Mouse (Mus musculus) forebrain, embryonic 10.5 days (tissue): ENCODE measurements around the gene Frem3. TPM values are rescaled to one million over a fixed set of nuclear protein-coding genes. Genes with fewer than 3 reads are reported as not detected.
A peak's percentile ranks its signal among the peaks of the same experiment; 100 is the strongest.
"Not testable (repeated sequence)": the region's sequence is repeated elsewhere in the genome, so short reads cannot be mapped to it uniquely, and the experiment has no call there.

Experiments used
- DNase-seq: peaks from one replicate; pipeline ENCODE4 v3.0.0-alpha.2; 2017; ENCODE audit warnings: low spot score; ENCODE audit errors: extremely low spot score
- H3K27ac ChIP-seq: fragments of 300-500 bp; sonication (generic); 2 replicates; pipeline ENCODE4 v1.5.1; 2016; ENCODE audit warnings: mild to moderate bottlenecking
- H3K27me3 ChIP-seq: fragments of 300-500 bp; sonication (generic); 2 replicates; pipeline ENCODE4 v1.6.1; 2016; ENCODE audit warnings: mild to moderate bottlenecking; ENCODE audit not compliant: poor library complexity, severe bottlenecking
- H3K36me3 ChIP-seq: fragments of 300-500 bp; sonication (generic); replicated peaks from 2 replicates; pipeline ENCODE4 v1.6.1; 2016; ENCODE audit warnings: mild to moderate bottlenecking, moderate library complexity
- H3K4me1 ChIP-seq: fragments of 300-500 bp; sonication (generic); 2 replicates; pipeline ENCODE4 v1.6.1; 2016
- H3K4me3 ChIP-seq: fragments of 300-500 bp; sonication (generic); 2 replicates; pipeline ENCODE4 v1.5.1; 2016; ENCODE audit warnings: mild to moderate bottlenecking, moderate library complexity
- H3K9me3 ChIP-seq: fragments of 300-500 bp; sonication (generic); 2 replicates; pipeline ENCODE4 v1.6.1; 2016; ENCODE audit warnings: mild to moderate bottlenecking, moderate library complexity
- WGBS: fragments of 180-500 bp; shearing (Covaris S2); methylation state at CpG from one replicate; pipeline ENCODE4 v1.1.7; 2016; 5-methylcytosine and 5-hydroxymethylcytosine counted together
- polyA plus RNA-seq: library from polyadenylated mRNA; unstranded; fragments of >200 nt; fragmentation: Nextera tagmentation; extraction: Ambion mirVana; gene quantifications from 2 replicates; pipeline ENCODE4 v1.2.1, GENCODE M21; 2016

The Frem3 gene
- polyA plus RNA-seq, 1 experiment from 2014 or later: not detected

DNA sequence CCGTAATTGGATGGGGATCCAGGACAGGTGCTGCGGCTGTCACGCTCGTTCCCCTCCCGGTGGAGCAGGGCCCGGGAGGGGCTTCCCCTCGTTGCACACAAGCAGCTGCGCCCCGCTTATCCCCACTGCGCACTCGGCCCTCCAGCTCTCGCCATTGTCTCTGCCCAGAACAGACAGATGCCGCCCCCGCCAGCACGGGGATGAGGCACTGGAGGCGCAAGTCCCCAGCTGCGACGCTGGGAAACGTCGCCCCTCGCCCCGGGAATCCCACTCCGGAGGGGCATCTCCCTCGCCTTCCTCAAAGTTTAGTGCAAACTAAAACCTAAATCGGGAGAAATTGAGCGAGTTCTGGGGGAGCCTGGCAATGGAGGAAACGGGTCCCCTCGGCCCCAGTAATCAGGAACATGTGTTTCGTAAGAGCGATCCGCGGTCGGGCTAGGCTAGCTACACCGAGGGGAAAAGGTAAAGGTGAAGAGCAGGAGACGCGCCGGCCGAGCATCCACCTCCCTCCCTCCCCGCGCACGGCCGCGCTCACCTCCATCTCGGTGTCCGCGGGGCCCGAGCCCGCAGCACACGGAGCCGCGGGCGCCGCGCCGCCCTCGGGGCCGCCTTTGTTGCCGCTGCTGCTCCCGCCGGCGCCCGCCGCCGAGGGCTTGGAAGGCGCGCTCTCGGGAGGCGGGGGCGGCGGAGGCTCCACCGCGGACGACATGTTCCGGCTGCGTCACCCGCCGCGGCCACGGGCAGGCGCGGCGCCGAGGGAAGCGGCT, 127.7 kb downstream of the Frem3 start:
- peak; percentile 71 for DNase-seq
- Histone ChIP-seq H3K27ac (peak overlapping the region; percentile 98), H3K36me3 (peaks cover 28% of the 10 kb centered on the region), H3K4me3 (peak overlapping the region; percentile 84), H3K9me3 (no peaks in the 10 kb centered on the region), H3K4me1 (peaks cover 17% of the 10 kb centered on the region), H3K27me3 (no peaks in the 10 kb centered on the region)
- WGBS: under 1% methylated on average over 83 of the region's 84 CpGs

DNA sequence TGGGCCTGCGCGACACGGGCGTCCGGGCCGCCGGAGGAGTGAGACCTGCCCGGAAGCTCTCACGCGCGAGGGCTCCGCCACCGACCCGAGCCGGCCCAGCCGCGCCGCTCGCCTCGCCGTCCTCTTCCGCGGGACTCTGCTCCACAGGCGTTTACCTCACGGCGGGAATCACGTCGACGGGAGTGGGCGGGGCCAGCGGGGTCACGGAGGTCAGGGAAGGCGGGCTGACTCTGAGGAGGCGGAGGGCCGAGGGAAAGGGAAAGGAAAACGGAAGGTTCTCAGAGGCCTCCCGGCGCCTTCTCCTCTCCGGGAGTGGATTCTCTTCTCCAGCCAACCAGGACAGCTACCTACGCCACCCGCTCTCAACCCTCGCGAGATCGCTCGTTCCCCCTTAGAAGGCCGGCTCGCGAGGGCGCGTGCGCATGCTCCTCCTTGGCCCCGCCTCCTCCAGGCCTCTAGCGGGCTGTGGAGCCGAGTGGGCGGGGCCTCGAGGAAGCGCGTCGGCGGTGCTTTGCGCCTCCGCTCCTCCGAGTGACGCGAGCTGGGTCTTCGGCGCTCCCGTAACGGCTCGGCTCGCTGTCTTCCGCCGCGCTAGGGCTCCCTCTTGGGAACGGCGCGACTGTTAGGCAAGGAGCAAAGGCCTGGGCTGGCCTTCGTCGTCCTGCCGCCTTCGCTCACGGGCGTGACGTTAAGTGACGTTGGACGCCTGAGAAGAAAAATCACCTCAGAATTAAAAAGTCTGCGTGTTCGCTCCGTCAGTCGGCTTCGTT, 128.5 kb downstream of the Frem3 start, which contains the start of gene Smarca5:
Smarca5 (minus strand) TSS at position 343 of the 770 bp plus-strand sequence.
- DNase-seq: peak; percentile 88
- not testable (repeated sequence) for H3K27me3 ChIP-seq, H3K9me3 ChIP-seq
- peaks cover 21% of the 10 kb centered on the region for H3K36me3 ChIP-seq
- H3K27ac ChIP-seq: peak within 1 kb of the TSS; percentile 98
- peak within 1 kb of the TSS; percentile 84 for H3K4me3 ChIP-seq
- under 1% methylated on average over 88 of the region's 91 CpGs for WGBS
- H3K4me1 ChIP-seq: peaks cover 17% of the 10 kb centered on the region

DNA sequence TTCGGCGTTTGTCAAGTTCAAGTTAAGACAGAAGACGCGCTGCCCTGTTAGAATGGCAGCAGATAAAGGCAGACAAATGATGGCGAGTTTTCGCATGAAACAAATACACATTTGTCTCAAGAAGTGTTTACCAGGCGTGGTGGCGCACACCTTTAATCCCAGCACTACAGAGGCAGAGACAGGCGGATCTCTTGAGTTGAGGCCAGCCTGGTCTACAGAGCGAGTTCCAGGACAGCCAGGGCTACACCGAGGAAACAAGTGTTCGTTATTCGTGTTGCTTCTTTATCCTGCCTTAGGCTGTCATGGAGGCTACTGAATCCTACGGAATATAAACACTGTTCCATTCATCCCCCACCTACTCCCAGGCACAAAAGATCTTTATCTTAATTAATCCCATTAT, 129.1 kb downstream of the Frem3 start:
- no peaks in the 10 kb centered on the region for H3K27me3 ChIP-seq
- H3K36me3 ChIP-seq: peaks cover 15% of the 10 kb centered on the region
- no peaks in the 10 kb centered on the region for H3K9me3 ChIP-seq
- 15% methylated on average over 14 of the region's 14 CpGs for WGBS
- H3K27ac ChIP-seq: peak overlapping the region; percentile 98
- peak overlapping the region; percentile 84 for H3K4me3 ChIP-seq
- no peak for DNase-seq
- peaks cover 17% of the 10 kb centered on the region for H3K4me1 ChIP-seq

Other genes starting within 250 kb of the Frem3 start
- 16.4 and 22.1 TPM in 2 replicates for gene Gypa, start 117.3 kb upstream of the Frem3 start, polyA plus RNA-seq
- gene Smarca5, start 128.4 kb downstream of the Frem3 start, polyA plus RNA-seq: 111 and 120 TPM in 2 replicates